Comparison of ENCODE assay signal across 11 mouse cellular contexts in genomic region chr8:121761480-121761879, GRCm38 (mm10). TPM values are rescaled to one million over a fixed set of nuclear protein-coding genes. Genes with fewer than 3 reads are reported as not detected.
DNase-seq lines count a peak whose midpoint lies in the region; ATAC-seq and TF ChIP-seq lines count a peak whose summit lies in the region.
"Had no signal": no experiment of that assay in that cellular context is flagged by ENCODE, and none has a peak within 500 bp of the region (broad histone marks: within the 10 kb centered on the region; RNA-seq: fewer than 3 reads in every experiment).

No protein-coding gene starts in this region.

- DNase-seq in heart, postnatal 0 days (ENCODE audit: low spot score): peak; percentile 53
- peak; percentile 15 for DNase-seq in thymus, postnatal 14 days
- DNase-seq in thymus, postnatal 36 days: no peak
- DNase-seq in kidney, postnatal 36 days: peak; percentile 3 to 44
- DNase-seq in thymus, postnatal 4 days: peak; percentile 37
- no peak for DNase-seq in right cerebral cortex, postnatal 14 days
- no peak for DNase-seq in cerebellum, postnatal 25 days

- TF ChIP-seq EP300 in heart, postnatal 0 days (IDR thresholded peaks at IDR 0.05; ENCODE audit: low read depth): no peak

- H3K36me3 ChIP-seq in heart, postnatal 0 days (replicated peaks; ENCODE audit: control insufficient read depth, insufficient read depth, low read length): no peaks in the 10 kb centered on the region
- H3K36me3 ChIP-seq in heart, embryonic 12.5 days: no peaks in the 10 kb centered on the region
- H3K36me3 ChIP-seq: G1E; heart, embryonic 13.5 days had no signal

- TF ChIP-seq CTCF in heart, postnatal 0 days (IDR thresholded peaks at IDR 0.05; ENCODE audit: low read depth): no peak

- H3K27me3 ChIP-seq in heart, postnatal 0 days (ENCODE audit: control insufficient read depth, insufficient read depth, low read length): no peaks in the 10 kb centered on the region
- peaks cover 39% of the 10 kb centered on the region for H3K27me3 ChIP-seq in heart, embryonic 12.5 days (replicated peaks)
- H3K27me3 ChIP-seq: neural tube, embryonic 13.5 days had no signal

- WGBS in heart, postnatal 0 days: 24% methylated on average over 10 of the region's 10 CpGs
- 21% methylated on average over 10 of the region's 10 CpGs for WGBS in heart, embryonic 12.5 days

- H3K27ac ChIP-seq in heart, postnatal 0 days (ENCODE audit: low read depth): no peak overlapping the region
- H3K27ac ChIP-seq in heart, embryonic 12.5 days (ENCODE audit: poor library complexity, severe bottlenecking): no peak overlapping the region
- H3K27ac ChIP-seq: heart, embryonic 13.5 days; neural tube, embryonic 13.5 days had no signal

- H3K9me3 ChIP-seq in heart, postnatal 0 days (replicated peaks; ENCODE audit: control insufficient read depth, low read length): no peaks in the 10 kb centered on the region
- H3K9me3 ChIP-seq in heart, embryonic 12.5 days (replicated peaks): no peaks in the 10 kb centered on the region
- H3K9me3 ChIP-seq: G1E; heart, embryonic 13.5 days; neural tube, embryonic 13.5 days had no signal

- H3K4me1 ChIP-seq in heart, postnatal 0 days (ENCODE audit: control insufficient read depth, insufficient read depth): no peaks in the 10 kb centered on the region
- no peaks in the 10 kb centered on the region for H3K4me1 ChIP-seq in heart, embryonic 12.5 days (replicated peaks)
- H3K4me1 ChIP-seq: heart, embryonic 13.5 days had no signal

- H3K9ac ChIP-seq in heart, postnatal 0 days (replicated peaks; ENCODE audit: low read depth, low read length): no peak overlapping the region
- H3K9ac ChIP-seq in heart, embryonic 12.5 days: no peak overlapping the region
- H3K9ac ChIP-seq: heart, embryonic 13.5 days; neural tube, embryonic 13.5 days had no signal

- no peak for ATAC-seq in heart, postnatal 0 days (ENCODE audit: insufficient read depth, low read depth)
- no peak for ATAC-seq in heart, embryonic 12.5 days (ENCODE audit: insufficient number of reproducible peaks, low FRiP score)

- no peak overlapping the region for H3K4me2 ChIP-seq in heart, postnatal 0 days (ENCODE audit: low read depth, low read length)
- no peak overlapping the region for H3K4me2 ChIP-seq in heart, embryonic 12.5 days
- H3K4me2 ChIP-seq: heart, embryonic 13.5 days; neural tube, embryonic 13.5 days had no signal

- no peak overlapping the region for H3K4me3 ChIP-seq in heart, postnatal 0 days (ENCODE audit: low read depth, low read length)
- H3K4me3 ChIP-seq in heart, embryonic 12.5 days: no peak overlapping the region
- H3K4me3 ChIP-seq: heart, embryonic 13.5 days; neural tube, embryonic 13.5 days had no signal

RNA-seq across cellular contexts. Expression of gene Jph3, which starts 32.1 kb away (rescaled TPM):
- total RNA-seq in heart, postnatal 0 days (2014; rRNA removed; ENCODE audit: low replicate concordance): not detected in 2 replicates
- 0.03 and 0.07 TPM in 2 replicates for polyA plus RNA-seq in heart, postnatal 0 days (2015; fragmentation: Nextera tagmentation; extraction: Ambion mirVana)
- 0.27 and 0.31 TPM in 2 replicates for polyA plus RNA-seq in heart, embryonic 12.5 days (2016; fragmentation: Nextera tagmentation; extraction: Ambion mirVana)
- polyA plus RNA-seq: G1E had no signal

Comparison
In these comparisons a context has a peak if more than half of its experiments do, and no peak if none do; other contexts are left out.
1. DNase-seq: peak in heart, postnatal 0 days (single experiment), thymus, postnatal 14 days (single experiment), kidney, postnatal 36 days (2 of 2) and thymus, postnatal 4 days (single experiment); none in thymus, postnatal 36 days (0 of 2), right cerebral cortex, postnatal 14 days (single experiment) and cerebellum, postnatal 25 days (0 of 2).